Mouse (Mus musculus): Measurements from ENCODE around the gene E430018J23Rik.

- TF ChIP-seq CTCF (IDR thresholded peaks at IDR 0.05; ENCODE audit: insufficient read depth, low read length) (no peak), POLR2A (IDR thresholded peaks at IDR 0.05; ENCODE audit: borderline replicate concordance, extremely low read depth, low read depth, low read length) (no peak)
These were observed 27.2 kb downstream of the E430018J23Rik start for GRCm38 (mm10) chr7:127366249-127366648.
